Mouse (Mus musculus): Measurements from ENCODE around the gene Chkb. TPM values are rescaled to one million over a fixed set of nuclear protein-coding genes. Genes with fewer than 3 reads are reported as not detected.

Chkb gene
- polyA plus RNA-seq, 1 experiment from 2014 or later: 25.8 TPM

- H3K36me3 ChIP-seq (ENCODE audit: control insufficient read depth, insufficient read depth): no peaks in the 10 kb centered on the region; the same call in 1 of the 2 replicates
- WGBS (ENCODE audit: insufficient replicate concordance): 78% methylated on average over 8 of the region's 8 CpGs
Measured at GRCm38 (mm10) chr15:89424621-89425020, 5.1 kb downstream of the Chkb start.

GRCm38 (mm10) chr15:89421938-89422337 lies 7.8 kb downstream of the Chkb start:
- H3K9ac ChIP-seq (ENCODE audit: low read depth, low read length): no peak overlapping the region
- H3K36me3 ChIP-seq (ENCODE audit: control insufficient read depth, insufficient read depth): no peaks in the 10 kb centered on the region; the same call in 1 of the 2 replicates
- no peaks in the 10 kb centered on the region; the same call in 1 of the 2 replicates for H3K4me1 ChIP-seq (ENCODE audit: control insufficient read depth, low read depth, low read length)
- 83% methylated on average over 9 of the region's 9 CpGs for WGBS (ENCODE audit: insufficient replicate concordance)
- H3K4me2 ChIP-seq (ENCODE audit: low read depth, low read length): no peak overlapping the region
- no peaks in the 10 kb centered on the region for H3K27me3 ChIP-seq (ENCODE audit: control insufficient read depth, insufficient read depth, low read depth, low read length)
- no peaks in the 10 kb centered on the region for H3K9me3 ChIP-seq (replicated peaks; ENCODE audit: control insufficient read depth, low read length)
- no peak overlapping the region for H3K27ac ChIP-seq (ENCODE audit: low read length)
- no peak overlapping the region for H3K4me3 ChIP-seq (ENCODE audit: low read depth, low read length)
- no peak for ATAC-seq (ENCODE audit: low read depth)

More at GRCm38 (mm10) chr15:89424621-89425020, 5.1 kb downstream of the Chkb start:
- H3K4me2 ChIP-seq (ENCODE audit: low read depth, low read length): no peak overlapping the region
- no peak overlapping the region for H3K27ac ChIP-seq (ENCODE audit: low read length)
- H3K9ac ChIP-seq (ENCODE audit: low read depth, low read length): no peak overlapping the region
- no peaks in the 10 kb centered on the region for H3K27me3 ChIP-seq (ENCODE audit: control insufficient read depth, insufficient read depth, low read depth, low read length)
- no peak overlapping the region for H3K4me3 ChIP-seq (ENCODE audit: low read depth, low read length)
- H3K9me3 ChIP-seq (replicated peaks; ENCODE audit: control insufficient read depth, low read length): no peaks in the 10 kb centered on the region
- ATAC-seq (ENCODE audit: low read depth): no peak
- H3K4me1 ChIP-seq (ENCODE audit: control insufficient read depth, low read depth, low read length): peaks cover 7% of the 10 kb centered on the region

- no peak overlapping the region for H3K9ac ChIP-seq (ENCODE audit: low read depth, low read length)
- WGBS (ENCODE audit: insufficient replicate concordance): 70% methylated on average over 8 of the region's 8 CpGs
Measured at GRCm38 (mm10) chr15:89415282-89415681, 14.4 kb downstream of the Chkb start.

GRCm38 (mm10) chr15:89410118-89410517 lies 19.6 kb downstream of the Chkb start, which contains the start of gene Syce3:
Gene Syce3, minus strand, starts transcription at chr15:89410503.
- WGBS (ENCODE audit: insufficient replicate concordance): 79% methylated on average over 24 of the region's 24 CpGs
- no peak within 1 kb of the TSS for H3K27ac ChIP-seq (ENCODE audit: low read length)
- H3K9ac ChIP-seq (ENCODE audit: low read depth, low read length): no peak within 1 kb of the TSS
- no peaks in the 10 kb centered on the region for H3K4me1 ChIP-seq (ENCODE audit: control insufficient read depth, low read depth, low read length)
- ATAC-seq (ENCODE audit: low read depth): no peak
- H3K4me3 ChIP-seq (ENCODE audit: low read depth, low read length): no peak within 1 kb of the TSS
- no peaks in the 10 kb centered on the region for H3K9me3 ChIP-seq (replicated peaks; ENCODE audit: control insufficient read depth, low read length)
- H3K4me2 ChIP-seq (ENCODE audit: low read depth, low read length): no peak within 1 kb of the TSS
- no peaks in the 10 kb centered on the region for H3K27me3 ChIP-seq (ENCODE audit: control insufficient read depth, insufficient read depth, low read depth, low read length)
- H3K36me3 ChIP-seq (ENCODE audit: control insufficient read depth, insufficient read depth): no peaks in the 10 kb centered on the region

More at GRCm38 (mm10) chr15:89415282-89415681, 14.4 kb downstream of the Chkb start:
- Histone ChIP-seq H3K4me2 (ENCODE audit: low read depth, low read length) (no peak overlapping the region), H3K4me3 (ENCODE audit: low read depth, low read length) (no peak overlapping the region), H3K4me1 (ENCODE audit: control insufficient read depth, low read depth, low read length) (no peaks in the 10 kb centered on the region), H3K9me3 (replicated peaks; ENCODE audit: control insufficient read depth, low read length) (no peaks in the 10 kb centered on the region), H3K27me3 (ENCODE audit: control insufficient read depth, insufficient read depth, low read depth, low read length) (no peaks in the 10 kb centered on the region), H3K27ac (ENCODE audit: low read length) (no peak overlapping the region), H3K36me3 (ENCODE audit: control insufficient read depth, insufficient read depth) (no peaks in the 10 kb centered on the region)
- ATAC-seq (ENCODE audit: low read depth): no peak

GRCm38 (mm10) chr15:89406691-89407090 lies 23.0 kb downstream of the Chkb start:
- no peaks in the 10 kb centered on the region for H3K4me1 ChIP-seq (ENCODE audit: control insufficient read depth, low read depth, low read length)
- no peaks in the 10 kb centered on the region for H3K9me3 ChIP-seq (replicated peaks; ENCODE audit: control insufficient read depth, low read length)
- no peaks in the 10 kb centered on the region for H3K36me3 ChIP-seq (ENCODE audit: control insufficient read depth, insufficient read depth)
- H3K9ac ChIP-seq (ENCODE audit: low read depth, low read length): no peak overlapping the region
- ATAC-seq (ENCODE audit: low read depth): no peak
- no peak overlapping the region for H3K4me2 ChIP-seq (ENCODE audit: low read depth, low read length)
- H3K27ac ChIP-seq (ENCODE audit: low read length): no peak overlapping the region
- no peak overlapping the region for H3K4me3 ChIP-seq (ENCODE audit: low read depth, low read length)
- H3K27me3 ChIP-seq (ENCODE audit: control insufficient read depth, insufficient read depth, low read depth, low read length): no peaks in the 10 kb centered on the region

- no peak for ATAC-seq (ENCODE audit: low read depth)
- H3K36me3 ChIP-seq (ENCODE audit: control insufficient read depth, insufficient read depth): no peaks in the 10 kb centered on the region
- H3K9me3 ChIP-seq (replicated peaks; ENCODE audit: control insufficient read depth, low read length): no peaks in the 10 kb centered on the region
- 54% methylated on average over 10 of the region's 10 CpGs for WGBS (ENCODE audit: insufficient replicate concordance)
- no peak overlapping the region for H3K27ac ChIP-seq (ENCODE audit: low read length)
- no peaks in the 10 kb centered on the region for H3K27me3 ChIP-seq (ENCODE audit: control insufficient read depth, insufficient read depth, low read depth, low read length)
- H3K4me3 ChIP-seq (ENCODE audit: low read depth, low read length): no peak overlapping the region
- H3K4me2 ChIP-seq (ENCODE audit: low read depth, low read length): no peak overlapping the region
- H3K9ac ChIP-seq (ENCODE audit: low read depth, low read length): no peak overlapping the region
- no peaks in the 10 kb centered on the region for H3K4me1 ChIP-seq (ENCODE audit: control insufficient read depth, low read depth, low read length)
Measured at GRCm38 (mm10) chr15:89404831-89405623, 24.7 kb downstream of the Chkb start.

GRCm38 (mm10) chr15:89402471-89402870 lies 27.2 kb downstream of the Chkb start:
- H3K27ac ChIP-seq (ENCODE audit: low read length): no peak overlapping the region
- H3K9ac ChIP-seq (ENCODE audit: low read depth, low read length): no peak overlapping the region
- ATAC-seq (ENCODE audit: low read depth): no peak
- 74% methylated on average over 1 of the region's 1 CpGs for WGBS (ENCODE audit: insufficient replicate concordance)
- no peaks in the 10 kb centered on the region for H3K9me3 ChIP-seq (replicated peaks; ENCODE audit: control insufficient read depth, low read length)
- no peaks in the 10 kb centered on the region for H3K27me3 ChIP-seq (ENCODE audit: control insufficient read depth, insufficient read depth, low read depth, low read length)
- H3K36me3 ChIP-seq (ENCODE audit: control insufficient read depth, insufficient read depth): no peaks in the 10 kb centered on the region
- no peaks in the 10 kb centered on the region for H3K4me1 ChIP-seq (ENCODE audit: control insufficient read depth, low read depth, low read length)
- H3K4me3 ChIP-seq (ENCODE audit: low read depth, low read length): no peak overlapping the region
- no peak overlapping the region for H3K4me2 ChIP-seq (ENCODE audit: low read depth, low read length)

GRCm38 (mm10) chr15:89399716-89400115 lies 30.0 kb downstream of the Chkb start:
- 29% methylated on average over 1 of the region's 1 CpGs for WGBS (ENCODE audit: insufficient replicate concordance)
- no peaks in the 10 kb centered on the region for H3K27me3 ChIP-seq (ENCODE audit: control insufficient read depth, insufficient read depth, low read depth, low read length)
- ATAC-seq (ENCODE audit: low read depth): no peak
- no peak overlapping the region for H3K4me2 ChIP-seq (ENCODE audit: low read depth, low read length)
- no peak overlapping the region for H3K9ac ChIP-seq (ENCODE audit: low read depth, low read length)
- H3K9me3 ChIP-seq (replicated peaks; ENCODE audit: control insufficient read depth, low read length): no peaks in the 10 kb centered on the region
- H3K4me3 ChIP-seq (ENCODE audit: low read depth, low read length): no peak overlapping the region
- no peaks in the 10 kb centered on the region; the same call in 1 of the 2 replicates for H3K4me1 ChIP-seq (ENCODE audit: control insufficient read depth, low read depth, low read length)
- no peaks in the 10 kb centered on the region for H3K36me3 ChIP-seq (ENCODE audit: control insufficient read depth, insufficient read depth)
- no peak overlapping the region for H3K27ac ChIP-seq (ENCODE audit: low read length)

- WGBS (ENCODE audit: insufficient replicate concordance): 60% methylated on average over 2 of the region's 2 CpGs
- Histone ChIP-seq H3K27me3 (ENCODE audit: control insufficient read depth, insufficient read depth, low read depth, low read length) (no peaks in the 10 kb centered on the region), H3K4me3 (ENCODE audit: low read depth, low read length) (no peak overlapping the region), H3K9me3 (replicated peaks; ENCODE audit: control insufficient read depth, low read length) (no peaks in the 10 kb centered on the region), H3K27ac (ENCODE audit: low read length) (no peak overlapping the region), H3K36me3 (ENCODE audit: control insufficient read depth, insufficient read depth) (no peaks in the 10 kb centered on the region), H3K9ac (ENCODE audit: low read depth, low read length) (no peak overlapping the region), H3K4me2 (ENCODE audit: low read depth, low read length) (no peak overlapping the region), H3K4me1 (ENCODE audit: control insufficient read depth, low read depth, low read length) (no peaks in the 10 kb centered on the region; the same call in 1 of the 2 replicates)
- no peak for ATAC-seq (ENCODE audit: low read depth)
Measured at GRCm38 (mm10) chr15:89398146-89398545, 31.6 kb downstream of the Chkb start.

Data from liver, embryonic 16.5 days (tissue).